Mouse (Mus musculus): ENCODE data around the gene Gm44965. TPM values are rescaled to one million over a fixed set of nuclear protein-coding genes. Genes with fewer than 3 reads are reported as not detected.
"Not testable (repeated sequence)": the region's sequence is repeated elsewhere in the genome, so short reads cannot be mapped to it uniquely, and the experiment has no call there.

Gene Gm44965
- total RNA-seq, 4 experiments from 2014 or later, result 1.6 TPM; not detected in 3

DNA sequence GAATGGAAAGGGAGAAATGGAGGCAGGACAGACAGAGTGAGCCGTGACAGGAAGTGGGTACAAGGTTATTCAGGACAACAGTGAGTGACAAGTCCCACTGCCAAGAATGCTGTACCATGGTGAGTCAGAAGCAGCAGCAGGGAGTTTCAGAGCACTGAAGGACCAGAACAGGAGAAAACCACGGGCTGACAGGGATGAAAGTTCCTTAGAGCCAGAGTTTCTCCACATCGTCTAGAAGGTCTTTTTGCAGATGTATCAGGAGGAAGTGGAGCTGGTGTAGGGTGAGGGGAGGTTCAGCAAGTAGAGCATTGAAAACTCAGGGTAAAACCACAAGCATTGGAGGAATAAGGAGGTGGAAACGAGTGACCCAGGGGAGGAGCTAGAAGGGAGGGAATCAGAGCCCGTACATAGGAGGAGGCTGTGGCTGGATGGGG, 14.5 kb upstream of the Gm44965 start:
- DNase-seq (ENCODE audit: low spot score in 2 of 2), result no peak

DNA sequence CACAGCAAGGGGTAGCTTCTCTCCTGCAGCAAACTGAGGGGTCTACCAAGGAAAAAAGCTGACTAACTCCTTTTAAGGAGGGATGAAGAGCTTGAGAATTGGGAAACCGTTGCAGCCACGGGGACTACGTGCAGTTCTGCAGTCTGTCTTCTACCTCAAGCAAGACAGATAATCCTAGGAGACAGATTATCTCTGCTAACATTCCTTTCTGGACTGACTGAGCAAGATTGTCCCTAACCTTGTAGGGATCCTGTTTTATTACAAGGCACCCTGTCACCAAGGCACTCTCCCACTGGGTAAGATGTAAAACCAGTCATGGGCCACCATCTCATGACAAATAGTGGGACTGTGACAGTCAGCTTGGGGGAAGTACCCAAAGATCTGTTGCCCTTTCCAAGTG, 12.5 kb upstream of the Gm44965 start:
- no peak for DNase-seq (ENCODE audit: low spot score in 2 of 2)

DNA sequence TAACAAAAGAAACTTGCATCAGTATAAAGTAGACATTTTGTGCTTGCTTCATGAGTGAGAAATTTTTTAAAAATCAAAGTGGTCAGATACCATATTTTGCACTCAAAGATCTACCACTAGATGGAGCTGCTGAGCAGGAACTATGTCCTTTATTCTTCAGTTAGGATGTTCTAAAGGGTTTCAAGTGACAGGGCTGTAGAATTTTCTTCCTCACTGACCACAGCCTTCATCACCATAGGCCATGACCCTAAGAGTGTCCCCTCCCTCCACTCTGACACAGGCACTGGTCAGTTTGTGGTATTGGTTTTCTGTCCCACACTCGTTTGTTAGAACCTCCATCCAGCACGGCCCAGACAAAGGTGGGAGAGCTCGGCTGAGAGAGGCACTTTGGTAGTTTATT, 11.7 kb upstream of the Gm44965 start:
- no peak for DNase-seq (ENCODE audit: low spot score in 2 of 2)

DNA sequence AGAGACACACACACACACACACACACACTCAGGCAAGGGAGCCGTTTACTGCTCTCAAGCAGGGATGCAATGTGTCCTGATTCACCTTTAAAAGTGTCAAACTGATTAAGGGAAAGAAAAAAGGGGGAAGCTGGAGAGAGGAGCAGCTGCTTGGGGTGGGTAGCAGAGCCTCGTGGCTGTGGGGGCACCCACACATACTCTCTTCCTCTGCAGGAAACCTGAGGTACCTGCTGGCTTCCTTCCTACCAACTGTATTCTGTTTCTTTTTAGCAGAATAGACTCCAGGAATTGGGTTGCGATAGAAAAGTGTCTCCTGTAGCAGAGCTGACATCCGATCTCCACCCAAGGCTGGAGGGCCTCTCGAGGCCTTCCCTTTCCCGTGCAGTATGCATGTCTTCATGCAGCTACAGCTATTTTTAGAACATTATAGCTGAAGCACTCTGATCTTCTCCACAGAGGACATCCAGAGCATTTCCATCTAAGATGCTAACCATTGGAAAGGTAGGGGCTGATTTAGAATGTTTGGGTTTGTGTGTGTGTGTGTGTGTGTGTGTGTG, 4.5 kb upstream of the Gm44965 start, which contains the start of gene Gm45021:
Gene Gm45021, plus strand, starts transcription at position 417 of the 557 bp plus-strand sequence.
- DNase-seq (ENCODE audit: low spot score in 2 of 2), result no peak

DNA sequence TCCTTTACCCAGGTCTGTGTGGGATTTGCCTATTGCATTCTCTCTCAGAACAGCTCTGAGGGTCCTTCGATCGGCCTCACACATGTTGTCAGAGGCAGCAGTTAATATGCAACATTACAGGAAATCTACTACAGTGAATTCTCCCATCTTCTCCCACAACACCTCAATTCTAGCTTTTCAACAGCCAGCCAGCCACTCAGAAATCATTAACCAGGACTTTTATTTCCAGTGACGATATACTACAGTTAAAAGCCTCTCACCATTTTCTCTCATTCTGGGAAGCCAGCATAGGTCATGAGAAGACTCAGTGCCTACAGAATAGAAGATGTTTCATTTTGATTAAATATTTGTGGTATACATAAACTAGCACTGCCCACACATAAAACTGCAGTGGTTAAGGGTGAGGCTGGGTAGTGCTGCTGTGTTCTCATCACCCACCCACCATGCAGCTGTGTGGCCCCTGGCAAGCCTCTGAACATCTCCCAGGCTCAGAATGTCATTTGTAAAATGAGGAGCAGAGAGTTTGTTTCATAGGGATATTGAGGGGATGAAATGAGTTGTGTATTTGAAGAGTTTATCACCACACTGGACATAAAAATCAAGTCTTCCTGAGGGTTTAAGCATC, 2.4 kb upstream of the Gm44965 start:
- DNase-seq (ENCODE audit: low spot score in 2 of 2), result no peak

DNA sequence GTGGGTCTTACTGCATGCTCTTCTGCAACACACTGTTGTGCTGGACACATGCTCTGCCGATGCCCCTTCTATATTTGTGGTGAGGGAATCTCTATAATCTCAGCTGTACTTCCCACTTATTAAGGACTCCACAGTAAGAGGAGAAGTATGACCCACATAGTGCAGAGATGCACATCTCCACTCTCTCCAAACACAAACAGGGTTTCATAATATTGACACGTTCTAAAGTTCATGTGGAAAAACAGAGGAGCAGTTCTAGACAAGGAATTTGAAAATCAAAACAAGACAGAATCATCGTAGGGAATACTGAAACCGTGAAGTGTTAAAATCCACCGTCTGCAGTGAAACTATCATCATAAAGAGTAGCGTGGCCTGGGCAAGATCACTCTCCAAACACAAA, 1.9 kb upstream of the Gm44965 start:
- no peak for DNase-seq (ENCODE audit: low spot score in 2 of 2)

DNA sequence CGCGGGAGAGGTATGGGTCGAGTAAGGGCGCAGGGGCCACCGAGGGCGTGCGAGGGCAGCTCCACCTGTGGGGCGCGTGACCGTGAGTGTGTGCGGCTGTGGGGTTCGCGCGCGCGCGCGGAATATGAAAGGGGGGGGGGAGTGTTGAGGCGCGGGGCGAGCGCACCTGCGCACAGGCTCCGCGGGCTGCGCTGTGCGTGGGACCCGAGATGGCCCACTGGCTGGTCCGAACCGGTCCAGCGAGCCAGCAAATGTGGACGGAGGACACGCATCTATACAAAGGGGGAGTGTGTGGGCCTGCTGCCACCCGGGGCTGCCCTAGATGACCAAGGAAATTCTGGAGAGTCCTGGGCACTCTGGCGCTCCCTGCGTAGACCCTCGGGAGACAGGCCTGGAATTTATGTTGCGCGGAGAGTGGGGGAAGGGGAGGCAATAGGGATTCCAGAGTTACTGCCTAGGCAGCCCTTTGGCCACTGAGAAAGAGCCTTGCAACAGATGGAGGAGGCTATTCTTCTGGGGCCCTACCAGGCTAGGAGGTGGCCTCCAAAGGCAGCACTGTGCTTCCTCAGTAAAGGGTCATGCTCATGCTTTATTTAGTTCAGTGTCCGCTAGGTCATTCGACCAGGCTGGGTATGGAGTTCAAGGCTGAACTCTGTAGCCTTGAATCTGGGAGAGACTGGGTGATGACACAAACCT, 450 bp downstream of the Gm44965 start:
- peak; percentile 55 to 56 for DNase-seq (ENCODE audit: low spot score in 2 of 2)

DNA sequence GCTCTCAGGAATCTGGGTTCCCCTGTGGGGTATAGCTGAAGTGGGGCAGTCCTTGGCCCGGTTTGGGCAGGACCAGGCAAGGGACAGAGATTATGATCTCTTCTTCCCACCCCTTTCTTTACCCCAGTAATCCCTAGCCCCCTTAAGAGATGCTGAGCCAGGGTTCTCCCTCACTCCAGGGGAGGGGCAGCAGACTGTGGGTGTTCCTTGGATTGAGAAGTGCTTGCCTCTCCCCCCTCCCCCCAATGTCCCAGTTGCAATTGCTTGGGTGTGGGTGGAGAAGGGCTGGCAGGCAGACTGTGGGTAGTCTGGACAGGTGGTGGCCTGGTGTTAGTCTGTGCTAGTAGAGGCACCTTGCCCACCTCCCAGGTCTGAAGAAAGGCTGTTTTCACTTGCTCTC, 1.5 kb downstream of the Gm44965 start:
- peak in 1 of 2 experiments; percentile 49 for DNase-seq (ENCODE audit: low spot score in 2 of 2)

DNA sequence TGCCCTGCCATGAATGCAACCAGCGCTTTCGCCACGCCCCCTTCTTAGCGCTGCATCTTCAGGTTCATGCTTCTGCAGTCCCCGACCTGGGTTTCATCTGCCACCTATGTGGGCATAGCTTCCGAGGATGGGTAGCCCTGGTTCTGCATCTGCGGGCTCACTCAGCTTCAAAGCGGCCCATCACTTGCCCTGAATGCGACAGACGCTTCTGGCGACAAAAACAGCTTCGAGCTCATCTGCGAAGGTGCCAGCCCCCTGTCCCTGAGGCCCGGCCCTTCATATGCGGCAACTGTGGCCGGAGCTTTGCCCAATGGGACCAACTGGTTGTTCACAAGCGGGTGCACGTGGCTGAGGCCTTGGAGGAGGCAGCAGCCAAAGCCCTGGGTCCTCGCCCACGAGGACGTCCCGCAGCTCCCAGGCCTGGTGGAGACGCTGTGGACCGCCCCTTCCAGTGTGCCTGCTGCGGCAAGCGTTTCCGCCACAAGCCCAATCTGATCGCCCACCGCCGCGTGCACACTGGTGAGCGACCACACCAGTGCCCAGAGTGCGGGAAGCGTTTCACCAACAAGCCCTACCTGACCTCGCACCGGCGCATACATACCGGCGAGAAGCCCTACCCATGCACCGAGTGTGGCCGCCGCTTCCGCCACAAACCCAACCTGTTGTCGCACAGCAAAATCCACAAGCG, 2.9 kb downstream of the Gm44965 start:
- DNase-seq (ENCODE audit: low spot score in 2 of 2), result no peak

DNA sequence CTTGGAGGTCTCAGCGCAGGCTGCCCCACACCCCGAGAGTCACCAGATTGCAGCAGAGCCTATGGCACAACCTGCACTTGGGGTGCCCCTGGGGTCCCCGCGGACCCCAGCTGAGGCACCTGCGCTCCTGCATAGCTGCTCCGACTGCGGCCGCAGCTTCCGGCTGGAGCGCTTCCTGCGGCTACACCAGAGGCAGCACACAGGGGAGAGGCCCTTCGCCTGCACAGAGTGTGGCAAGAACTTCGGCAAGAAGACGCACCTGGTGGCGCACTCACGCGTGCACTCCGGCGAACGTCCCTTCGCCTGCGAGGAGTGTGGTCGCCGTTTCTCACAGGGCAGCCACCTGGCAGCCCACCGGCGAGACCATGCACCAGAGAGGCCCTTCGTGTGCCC, 3.5 kb downstream of the Gm44965 start:
- DNase-seq (ENCODE audit: low spot score in 2 of 2), result no peak

DNA sequence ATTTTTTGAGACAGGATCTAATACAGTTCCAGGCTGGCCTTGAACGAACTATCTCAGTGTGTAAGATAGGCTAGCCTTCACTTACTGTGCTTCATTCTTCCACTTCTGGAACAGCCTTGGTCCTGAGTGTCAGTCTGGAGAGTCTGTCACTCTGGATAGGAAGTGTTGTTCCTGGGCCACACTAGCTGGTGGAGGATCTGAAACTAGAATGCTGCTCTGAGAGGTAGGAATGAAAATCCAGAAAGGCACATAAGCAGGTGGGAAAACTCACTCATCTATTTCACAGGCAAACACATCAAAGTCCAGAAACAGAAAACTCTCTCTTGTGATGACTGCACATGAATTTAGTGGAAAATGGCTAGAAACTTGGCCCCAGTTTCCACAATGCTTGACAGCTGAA, 6.9 kb downstream of the Gm44965 start:
- no peak for DNase-seq (ENCODE audit: low spot score in 2 of 2)

DNA sequence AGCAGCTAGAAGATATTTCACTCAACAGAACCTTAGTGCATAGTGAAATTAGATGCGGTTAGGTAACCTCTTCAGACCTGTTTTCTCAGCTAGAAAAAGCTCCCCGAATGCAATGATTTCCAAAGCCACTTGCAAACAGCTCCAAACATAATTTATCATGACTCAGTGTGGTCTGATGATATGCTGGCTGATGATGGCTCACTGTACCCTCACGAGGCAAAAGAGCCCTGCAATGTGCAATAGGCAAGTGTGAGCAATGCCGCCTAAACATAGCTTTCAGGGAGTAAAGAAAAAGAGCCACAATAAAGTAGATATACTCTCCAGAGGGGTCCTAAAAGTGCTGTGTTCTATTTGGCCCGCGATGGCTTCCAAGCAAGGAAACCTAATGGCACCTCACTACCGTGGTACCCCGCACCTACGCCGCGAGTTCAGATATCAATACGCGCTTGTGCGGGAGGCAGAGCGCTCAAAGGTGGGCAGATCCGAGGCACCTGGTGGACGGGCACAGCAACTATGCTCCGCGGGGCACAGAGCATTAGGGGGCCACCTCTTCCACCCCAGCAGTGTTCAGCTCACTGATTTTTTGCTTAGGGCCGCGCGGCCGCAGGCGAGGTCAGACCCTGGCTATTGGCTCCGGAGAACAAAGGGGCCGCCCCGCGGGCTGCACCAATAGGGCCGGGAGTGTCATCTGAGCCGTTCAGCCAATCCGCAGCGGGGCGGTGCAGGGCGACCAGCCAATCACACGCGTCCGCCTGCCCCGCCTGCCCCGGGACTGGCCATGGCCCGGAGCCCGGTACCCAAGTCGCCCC, 7.7 kb downstream of the Gm44965 start, which contains the start of gene Zfp775:
Gene Zfp775, plus strand, starts transcription at position 793 of the 809 bp plus-strand sequence.
- peak; percentile 90 to 97 for DNase-seq (ENCODE audit: low spot score in 2 of 2)

DNA sequence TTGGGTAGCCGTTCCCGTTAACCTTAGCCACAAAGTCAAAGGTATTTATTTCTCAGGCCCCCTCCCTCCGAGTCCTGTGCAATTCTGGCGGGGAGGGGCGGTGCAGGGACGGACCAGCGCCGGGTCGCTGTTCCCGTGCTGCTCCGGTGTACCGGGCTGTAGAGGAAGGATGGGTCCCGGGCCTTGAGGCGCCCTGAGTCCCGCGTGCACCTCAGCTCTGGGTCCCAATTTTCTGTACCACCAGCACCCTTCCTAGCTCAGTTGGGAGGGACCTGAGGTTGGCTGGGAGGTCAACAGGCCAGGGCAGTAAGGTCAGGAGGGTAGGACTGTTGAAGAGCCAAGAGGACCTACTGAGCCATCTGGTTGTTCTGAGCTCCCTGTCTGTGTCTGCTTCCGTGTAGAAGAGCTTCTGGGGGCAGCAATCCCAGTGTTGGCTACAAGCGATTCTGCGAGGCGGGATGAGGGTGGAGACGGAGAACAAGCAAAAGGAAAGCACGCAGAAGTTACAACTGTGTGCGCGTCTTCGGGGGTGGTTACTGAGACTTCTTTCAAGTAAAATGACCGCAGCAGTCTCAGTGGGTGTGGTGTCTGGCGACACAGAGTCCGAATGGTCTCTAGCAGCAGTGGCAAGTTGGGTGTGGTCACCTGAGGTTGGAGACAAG, 8.5 kb downstream of the Gm44965 start:
- DNase-seq (ENCODE audit: low spot score in 2 of 2), result peak; percentile 36 to 53

DNA sequence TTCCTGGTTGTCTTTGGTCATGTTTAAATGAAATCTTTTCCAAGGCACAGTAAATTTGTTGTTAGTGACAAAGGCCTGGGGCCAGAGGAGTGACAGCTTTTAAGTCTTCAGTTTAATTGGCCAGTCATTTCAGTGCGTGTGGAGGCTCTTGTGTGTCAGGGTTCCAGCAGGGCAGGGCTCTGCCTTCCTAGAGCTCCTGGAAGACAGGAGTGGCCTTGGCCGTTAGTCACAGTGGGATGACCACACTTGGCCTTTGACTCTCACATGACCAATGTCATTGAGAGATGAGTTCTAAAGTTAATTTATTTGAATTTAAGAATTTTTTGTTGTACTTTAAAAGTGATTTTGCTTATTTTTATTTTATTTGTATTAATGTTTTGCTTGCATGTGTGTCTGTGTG, 14.4 kb downstream of the Gm44965 start:
- DNase-seq (ENCODE audit: low spot score in 2 of 2), result no peak

DNA sequence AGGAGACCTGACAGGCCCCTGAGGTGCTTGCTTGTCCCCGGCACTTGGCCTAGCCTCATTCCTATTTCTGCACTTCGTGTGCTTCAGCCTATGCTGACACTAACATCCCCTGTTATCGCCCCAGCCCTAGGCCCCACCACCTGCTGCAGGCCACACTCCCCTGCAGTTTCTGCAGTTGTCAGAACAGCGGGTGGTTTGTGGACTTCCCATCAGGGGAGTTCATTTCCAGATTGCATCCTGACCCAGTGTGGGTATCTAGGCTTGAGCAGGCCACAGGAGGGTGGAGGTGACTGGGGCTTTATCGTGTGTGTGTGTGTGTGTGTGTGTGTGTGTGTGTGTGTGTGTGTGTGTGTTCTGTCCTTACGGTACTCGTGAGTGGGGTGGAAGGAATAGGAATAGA, 15.8 kb downstream of the Gm44965 start:
- no peak for DNase-seq (ENCODE audit: low spot score in 2 of 2)

DNA sequence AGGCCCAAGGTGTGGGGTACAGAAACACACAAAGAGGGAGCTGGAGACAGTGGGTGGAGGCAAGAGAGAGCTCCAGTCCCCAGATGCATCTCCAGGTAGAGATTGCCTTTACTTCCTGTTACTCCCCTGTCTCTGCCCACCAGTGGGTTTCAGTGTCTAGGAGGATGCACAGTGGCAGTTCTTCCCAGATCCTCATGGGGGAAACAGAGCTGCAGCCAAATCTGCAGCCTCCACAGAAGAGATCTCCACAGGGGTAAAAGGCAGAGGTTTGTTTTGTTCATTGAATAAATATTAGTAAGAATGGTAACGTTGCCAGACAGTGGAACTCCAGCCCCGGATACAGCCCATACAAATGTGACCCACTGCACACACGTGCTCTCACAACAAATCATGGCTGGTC, 16.9 kb downstream of the Gm44965 start:
- no peak for DNase-seq (ENCODE audit: low spot score in 2 of 2)

DNA sequence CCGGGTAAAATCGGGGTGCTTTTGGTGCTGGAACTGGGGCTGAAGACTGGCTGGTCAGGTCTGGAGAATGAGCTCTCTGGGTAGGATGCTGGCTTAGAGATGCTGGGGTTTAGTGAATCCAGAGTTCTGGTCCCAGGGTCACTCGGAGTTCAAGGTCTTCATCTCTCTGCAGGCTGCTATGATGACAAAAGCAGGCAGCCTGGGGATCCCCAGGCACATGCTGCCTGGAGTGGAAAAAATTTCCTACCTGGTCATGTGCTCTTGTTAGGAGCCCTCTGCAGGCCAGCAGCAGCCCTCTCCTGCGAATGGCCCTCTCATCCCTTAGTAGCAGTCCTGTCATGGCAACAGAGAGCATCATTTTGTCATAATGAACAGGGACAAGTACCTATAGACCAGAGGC, 19.7 kb downstream of the Gm44965 start:
- DNase-seq (ENCODE audit: low spot score in 2 of 2), result no peak

DNA sequence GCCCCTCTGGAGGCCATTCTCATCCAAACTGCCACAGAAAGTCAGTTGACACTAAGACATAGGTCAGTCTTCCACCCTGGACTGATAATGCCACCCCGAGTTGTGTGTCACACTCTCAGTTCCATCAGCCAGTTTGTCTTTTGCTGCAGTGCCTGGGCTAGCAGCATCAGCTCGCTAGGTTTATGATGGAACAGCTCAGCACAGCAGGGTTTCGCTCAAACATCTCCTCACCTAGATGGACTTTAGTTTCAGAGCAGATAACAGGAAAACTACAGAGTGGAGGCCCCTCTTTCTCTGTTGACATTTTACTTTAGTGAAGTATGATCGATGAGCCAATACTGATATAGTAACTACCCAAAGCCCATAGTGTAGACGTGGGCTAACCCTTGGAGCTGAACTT, 21.0 kb downstream of the Gm44965 start:
- no peak for DNase-seq (ENCODE audit: low spot score in 2 of 2)

DNA sequence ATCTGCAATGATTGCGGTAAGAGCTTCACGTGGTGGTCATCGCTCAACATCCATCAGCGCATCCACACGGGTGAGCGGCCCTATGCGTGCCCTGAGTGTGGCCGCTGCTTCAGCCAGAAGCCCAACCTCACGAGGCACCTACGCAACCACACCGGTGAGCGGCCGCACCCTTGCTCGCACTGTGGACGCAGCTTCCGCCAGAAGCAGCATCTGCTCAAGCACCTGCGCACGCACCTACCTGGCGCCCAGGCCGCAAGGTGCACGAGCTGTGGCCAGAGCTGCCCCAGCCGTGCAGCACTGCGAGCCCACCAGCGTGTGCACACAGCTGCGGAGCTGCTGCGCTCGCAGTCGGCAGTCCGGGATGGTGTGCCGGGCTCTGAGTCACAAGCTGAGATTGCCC, 26.3 kb downstream of the Gm44965 start:
- no peak for DNase-seq (ENCODE audit: low spot score in 2 of 2)

DNA sequence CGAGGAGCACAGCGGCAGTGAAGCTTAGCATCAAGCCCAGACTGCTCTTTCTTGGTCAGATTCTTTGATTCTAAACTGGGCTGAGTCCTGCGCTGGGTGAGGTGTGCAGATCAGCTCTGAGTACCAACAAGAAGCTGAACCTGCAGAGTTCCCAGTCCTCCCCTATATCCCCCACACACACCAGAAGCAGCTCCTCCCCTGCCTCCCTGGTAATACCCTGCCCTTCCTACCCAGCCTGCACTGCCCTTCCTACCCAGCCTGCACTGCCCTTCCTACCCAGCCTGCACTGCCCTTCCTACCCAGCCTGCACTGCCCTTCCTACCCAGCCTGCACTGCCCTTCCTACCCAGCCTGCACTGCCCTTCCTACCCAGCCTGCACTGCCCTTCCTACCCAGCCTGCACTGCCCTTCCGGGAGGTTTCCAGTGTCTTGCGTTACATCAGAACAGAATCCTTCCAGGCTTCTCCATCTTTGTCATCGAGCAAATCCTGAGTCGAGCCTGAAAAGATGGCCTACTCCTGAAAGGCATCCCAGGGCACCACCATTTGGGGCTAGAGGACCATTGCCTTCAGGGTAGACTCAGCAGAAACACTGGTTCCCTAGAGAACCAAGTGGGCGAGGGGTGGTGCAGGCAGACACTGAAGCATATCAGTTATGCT, 28.6 kb downstream of the Gm44965 start:
- DNase-seq (ENCODE audit: low spot score in 2 of 2), result not testable (repeated sequence)

All from left cerebral cortex, adult 8-10 months (tissue).